Mouse (Mus musculus) mesoderm, embryonic 11.5 days (tissue): ENCODE measurements around the gene Tnr.

Source experiments
- DNase-seq: peaks from one replicate; pipeline ENCODE4 v3.0.0-alpha.2; 2012; ENCODE audit warnings: low read depth, low spot score

Tnr gene

GRCm38 (mm10) chr1:159629822-159630589 lies 106.4 kb downstream of the Tnr start:
- DNase-seq, result no peak

- DNase-seq, result no peak
Observed at GRCm38 (mm10) chr1:159632558-159632957, 109.0 kb downstream of the Tnr start.

GRCm38 (mm10) chr1:159639408-159639807 lies 115.8 kb downstream of the Tnr start:
- DNase-seq, result no peak

- DNase-seq, result no peak
Observed at GRCm38 (mm10) chr1:159645719-159646118, 122.2 kb downstream of the Tnr start.

GRCm38 (mm10) chr1:159650486-159650885 lies 126.9 kb downstream of the Tnr start:
- peak; percentile 37 for DNase-seq

- DNase-seq, result no peak
Observed at GRCm38 (mm10) chr1:159655241-159655640, 131.7 kb downstream of the Tnr start.

- peak; percentile 34 for DNase-seq
Observed at GRCm38 (mm10) chr1:159657856-159658542, 134.4 kb downstream of the Tnr start.

GRCm38 (mm10) chr1:159660620-159661501 lies 137.3 kb downstream of the Tnr start:
- no peak for DNase-seq

- no peak for DNase-seq
Observed at GRCm38 (mm10) chr1:159664496-159664895, 140.9 kb downstream of the Tnr start.

- no peak for DNase-seq
Observed at GRCm38 (mm10) chr1:159664945-159665344, 141.4 kb downstream of the Tnr start.

GRCm38 (mm10) chr1:159670629-159671150 lies 147.1 kb downstream of the Tnr start:
- DNase-seq, result peak; percentile 50

GRCm38 (mm10) chr1:159671181-159671580 lies 147.6 kb downstream of the Tnr start:
- no peak for DNase-seq

GRCm38 (mm10) chr1:159674240-159674639 lies 150.7 kb downstream of the Tnr start:
- DNase-seq, result no peak

GRCm38 (mm10) chr1:159675472-159675871 lies 151.9 kb downstream of the Tnr start:
- no peak for DNase-seq

- DNase-seq, result no peak
Observed at GRCm38 (mm10) chr1:159678221-159678935, 154.8 kb downstream of the Tnr start.

- no peak for DNase-seq
Observed at GRCm38 (mm10) chr1:159681252-159681651, 157.7 kb downstream of the Tnr start.

GRCm38 (mm10) chr1:159686476-159687231 lies 163.1 kb downstream of the Tnr start:
- DNase-seq, result peak; percentile 62

- no peak for DNase-seq
Observed at GRCm38 (mm10) chr1:159696717-159697116, 173.1 kb downstream of the Tnr start.

GRCm38 (mm10) chr1:159702038-159702437 lies 178.5 kb downstream of the Tnr start:
- DNase-seq, result peak; percentile 86

- no peak for DNase-seq
Observed at GRCm38 (mm10) chr1:159704925-159705324, 181.4 kb downstream of the Tnr start.
